Mouse (Mus musculus) adrenal gland, postnatal 14 days (tissue): ENCODE data around the gene Zfp54. TPM values are rescaled to one million over a fixed set of nuclear protein-coding genes. Genes with fewer than 3 reads are reported as not detected.
"Not testable (repeated sequence)": the region's sequence is repeated elsewhere in the genome, so short reads cannot be mapped to it uniquely, and the experiment has no call there.

Experiments used
- DNase-seq: peaks from one replicate; pipeline ENCODE4 v3.0.0; 2021; ENCODE audit warnings: mixed read lengths
- long read RNA-seq, 2 experiments: library from polyadenylated mRNA; stranded (forward); transcript quantifications; one replicate each; pipeline ENCODE4 v2.0.0; 2021
- total RNA-seq: library from RNA; stranded (reverse); gene quantifications from 2 replicates; pipeline ENCODE4 v1.2.3, GENCODE M21; 2021

Gene Zfp54
- 3.3 TPM in 2 replicates for total RNA-seq
- long read RNA-seq, experiment 1, partial matches to known transcripts: 0 of 2 reads
- long read RNA-seq, experiment 1, other reads (novel, unspliced or antisense): 0 of 2 reads
- long read RNA-seq, experiment 2, partial matches to known transcripts: 1 of 4 reads
- long read RNA-seq, experiment 2, other reads (novel, unspliced or antisense): 1 of 4 reads

DNA sequence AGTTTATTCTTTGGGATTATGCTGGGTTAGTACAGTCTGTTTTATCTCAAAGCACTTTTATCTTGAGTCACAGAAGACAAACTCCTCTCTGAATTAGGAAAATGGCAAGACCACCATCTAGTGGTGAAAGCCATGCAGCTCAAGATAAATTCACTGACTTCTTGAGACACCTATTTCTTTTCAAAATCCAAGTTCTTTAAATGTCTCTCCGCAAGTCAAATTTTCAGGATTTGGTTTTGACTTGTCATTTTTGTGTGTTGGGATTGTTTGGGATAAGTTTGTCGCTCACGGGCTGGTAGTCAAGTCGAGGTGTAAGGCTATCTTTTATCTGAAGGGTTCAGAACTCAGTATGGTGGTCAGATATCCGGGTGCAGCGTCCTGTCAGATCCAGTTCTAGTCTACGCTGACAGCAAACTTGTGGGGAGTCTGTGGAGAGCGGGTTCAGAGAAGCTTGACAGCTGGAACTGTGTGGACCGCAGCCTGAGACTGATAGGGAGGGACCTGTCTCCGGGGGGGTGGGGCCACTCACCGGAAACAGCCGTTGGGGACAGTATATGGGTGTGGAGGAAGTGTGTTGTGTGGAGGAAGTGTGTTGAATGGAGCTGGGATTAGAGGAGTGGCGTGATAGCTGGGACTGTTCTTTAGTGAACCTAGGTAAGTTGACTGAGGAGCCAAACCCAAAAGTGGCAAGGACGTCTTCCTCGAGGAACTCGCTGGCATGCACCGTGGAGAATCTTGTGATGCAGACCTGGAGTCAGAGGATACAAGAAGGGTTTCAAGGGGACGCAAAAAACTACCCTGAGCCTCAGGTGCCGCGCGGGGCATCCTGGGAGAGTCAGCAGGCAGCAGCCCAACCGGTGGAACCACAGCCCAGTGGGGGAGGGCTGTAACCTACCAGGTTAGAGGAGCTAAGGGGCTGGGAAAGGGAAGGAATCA is at the start of gene Zfp54:
TSS of gene Zfp54 (plus strand) at position 564 of the 936 bp plus-strand sequence.
- peak; percentile 86 for DNase-seq

DNA sequence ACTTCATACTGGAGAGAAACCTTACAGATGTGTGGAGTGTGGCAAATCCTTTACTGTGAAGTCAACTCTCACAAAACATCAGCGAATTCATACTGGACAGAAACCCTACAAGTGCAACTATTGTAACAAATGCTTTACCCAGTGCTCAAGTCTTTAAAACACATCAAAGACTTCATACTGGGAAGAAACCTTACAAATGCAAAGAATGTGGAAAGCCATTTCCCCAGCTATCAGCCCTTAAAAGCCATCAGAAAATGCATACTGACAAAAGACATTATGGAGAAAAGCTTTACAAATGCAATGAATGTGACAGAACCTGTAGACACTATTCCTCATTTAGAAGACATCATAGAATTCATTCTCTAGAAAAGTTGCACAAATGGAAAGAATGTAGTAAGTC is 47.7 kb upstream of the Zfp54 start:
- DNase-seq: no peak

DNA sequence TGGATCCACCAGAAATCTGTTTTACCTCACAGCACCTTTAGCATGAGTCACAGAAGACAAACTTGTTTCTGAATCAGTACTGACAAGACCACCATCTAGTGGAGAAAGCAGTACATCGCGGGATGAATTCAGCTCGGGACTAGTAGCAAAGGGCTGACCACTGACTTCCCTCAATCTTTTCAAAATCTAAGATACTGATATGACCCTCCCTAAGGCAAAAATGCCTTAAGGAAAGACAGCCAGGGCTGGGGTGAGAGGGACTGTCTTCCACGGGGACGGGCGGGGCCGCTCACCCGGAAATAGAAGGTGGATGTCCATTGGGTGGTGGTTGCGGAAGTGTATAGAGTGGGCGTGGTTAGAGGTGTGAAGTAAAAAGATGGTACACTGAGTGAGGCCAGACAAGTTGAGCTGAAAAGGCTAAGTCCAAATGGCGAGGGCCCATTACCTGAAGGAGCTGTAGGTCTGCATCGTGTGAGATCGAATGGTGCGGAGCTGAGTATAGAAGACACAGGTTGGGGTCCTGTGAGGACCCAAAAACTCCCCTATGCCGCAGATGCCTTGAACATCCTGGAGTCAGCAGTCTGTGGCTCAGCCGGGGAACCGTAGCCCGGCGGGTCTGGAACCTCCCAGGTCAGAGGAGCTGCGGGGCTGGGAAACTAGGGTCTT is 39.5 kb upstream of the Zfp54 start, which contains the start of gene Zfp677:
TSS of gene Zfp677 (plus strand) at position 358 of the 666 bp plus-strand sequence.
- peak; percentile 82 for DNase-seq

DNA sequence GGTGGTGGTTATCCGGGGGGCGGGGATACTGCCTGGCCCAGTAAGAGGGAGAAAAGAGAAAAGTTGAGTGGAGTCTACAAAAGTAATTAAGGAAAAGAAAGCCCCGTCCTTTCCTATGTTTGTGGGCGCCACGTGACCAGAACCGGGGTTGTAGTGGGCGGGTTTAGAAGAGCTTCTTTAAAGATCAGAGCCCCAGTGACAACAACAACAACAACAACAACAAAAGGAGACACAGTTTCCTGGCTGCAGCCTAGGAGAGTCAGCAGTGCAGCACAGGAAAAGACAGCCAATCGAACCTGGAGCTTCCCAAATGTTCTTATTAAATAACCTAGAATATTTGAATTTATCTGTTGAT is 39.0 kb upstream of the Zfp54 start:
- DNase-seq: peak; percentile 32

DNA sequence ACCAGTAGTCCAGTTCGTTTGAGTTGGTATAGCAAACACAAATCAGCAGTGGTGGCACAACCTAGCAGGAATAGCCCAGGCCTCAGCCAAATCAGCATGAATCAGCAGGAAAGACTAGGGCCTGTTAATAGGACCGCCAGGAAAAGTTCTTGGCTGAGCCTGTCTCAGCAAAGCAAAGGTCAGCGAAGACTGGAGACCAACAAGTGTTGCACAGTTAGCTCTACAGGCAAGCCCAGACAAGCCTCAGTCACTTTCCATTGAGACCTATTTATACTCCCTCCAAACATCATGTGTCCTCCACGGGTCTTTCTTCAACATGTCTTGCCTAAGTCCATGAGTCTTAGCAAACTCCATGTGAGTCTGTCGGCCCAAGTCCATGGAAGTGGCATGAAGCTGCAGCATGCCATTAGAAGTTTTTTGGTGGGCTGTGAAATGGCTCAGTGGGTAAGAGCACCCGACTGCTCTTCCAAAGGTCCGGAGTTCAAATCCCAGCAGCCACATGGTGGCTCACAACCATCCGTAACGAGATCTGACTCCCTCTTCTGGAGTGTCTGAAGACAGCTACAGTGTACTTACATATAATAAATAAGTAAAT is 15.9 kb downstream of the Zfp54 start:
- peak; percentile 8 for DNase-seq

DNA sequence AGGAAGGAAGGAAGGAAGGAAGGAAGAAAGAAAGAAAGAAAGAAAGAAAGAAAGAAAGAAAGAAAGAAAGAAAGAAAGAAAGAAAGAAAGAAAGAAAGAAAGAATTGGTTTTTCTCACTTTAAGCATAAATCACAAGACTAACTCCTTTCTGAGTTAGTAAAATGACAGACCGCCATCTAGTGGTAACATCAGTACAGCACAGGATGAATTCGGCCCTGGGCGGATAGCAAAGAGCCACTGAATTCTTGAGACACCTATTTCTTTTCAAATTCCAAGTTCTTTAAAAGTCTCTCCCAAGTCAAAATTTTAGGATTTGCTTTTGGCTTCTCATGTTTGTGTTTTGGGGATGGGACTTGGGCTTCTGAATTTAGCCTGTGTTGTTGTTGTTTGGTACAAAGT is 26.6 kb downstream of the Zfp54 start:
- DNase-seq: peak; percentile 75

DNA sequence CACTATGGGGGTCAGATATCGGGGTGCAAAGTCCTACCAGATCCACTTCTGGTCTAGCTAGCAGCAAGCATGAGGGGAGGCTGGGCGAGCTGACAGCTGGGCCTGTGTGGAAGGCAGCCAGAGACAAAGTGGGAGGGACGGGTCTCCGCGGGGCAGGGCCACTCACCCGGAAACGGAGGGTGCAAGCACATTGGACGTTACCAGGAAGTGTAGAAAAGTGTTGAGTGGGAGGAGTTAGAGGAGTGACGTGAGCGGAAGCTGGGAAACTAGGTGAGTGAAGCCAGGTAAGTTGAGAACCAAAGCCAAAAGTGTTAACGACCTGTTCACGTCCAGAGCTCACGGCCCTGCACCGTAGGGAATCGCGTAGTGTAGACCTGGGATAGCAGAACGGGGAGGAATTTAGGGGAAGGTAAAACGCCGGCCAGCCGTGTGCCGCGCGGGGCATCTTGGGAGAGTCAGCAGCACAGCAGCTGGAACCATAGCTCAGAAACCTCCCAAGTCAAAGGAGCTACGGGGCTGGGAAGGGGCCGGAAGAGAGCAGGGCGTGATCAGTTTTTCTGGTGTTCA is 27.2 kb downstream of the Zfp54 start, which contains the start of gene Zfp51:
TSS of gene Zfp51 (plus strand) at position 237 of the 567 bp plus-strand sequence.
- peak; percentile 96 for DNase-seq

DNA sequence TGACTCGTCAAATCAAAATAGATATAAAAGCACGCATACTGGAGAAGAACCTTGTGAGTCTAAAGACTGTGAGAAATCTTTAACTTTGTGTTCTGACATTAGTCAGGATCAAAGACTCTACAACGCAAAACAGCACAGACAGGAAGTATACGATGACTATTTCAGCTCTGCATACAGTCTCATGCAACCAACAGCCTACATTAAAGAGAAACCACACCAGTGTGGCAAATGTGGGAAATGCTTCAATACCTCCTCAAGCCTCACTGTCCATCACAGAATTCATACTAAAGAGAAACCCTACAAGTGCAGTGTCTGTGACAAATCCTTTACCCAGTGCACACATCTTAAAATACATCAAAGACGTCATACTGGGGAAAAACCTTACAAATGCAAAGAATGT is 40.5 kb downstream of the Zfp54 start:
- no peak for DNase-seq

DNA sequence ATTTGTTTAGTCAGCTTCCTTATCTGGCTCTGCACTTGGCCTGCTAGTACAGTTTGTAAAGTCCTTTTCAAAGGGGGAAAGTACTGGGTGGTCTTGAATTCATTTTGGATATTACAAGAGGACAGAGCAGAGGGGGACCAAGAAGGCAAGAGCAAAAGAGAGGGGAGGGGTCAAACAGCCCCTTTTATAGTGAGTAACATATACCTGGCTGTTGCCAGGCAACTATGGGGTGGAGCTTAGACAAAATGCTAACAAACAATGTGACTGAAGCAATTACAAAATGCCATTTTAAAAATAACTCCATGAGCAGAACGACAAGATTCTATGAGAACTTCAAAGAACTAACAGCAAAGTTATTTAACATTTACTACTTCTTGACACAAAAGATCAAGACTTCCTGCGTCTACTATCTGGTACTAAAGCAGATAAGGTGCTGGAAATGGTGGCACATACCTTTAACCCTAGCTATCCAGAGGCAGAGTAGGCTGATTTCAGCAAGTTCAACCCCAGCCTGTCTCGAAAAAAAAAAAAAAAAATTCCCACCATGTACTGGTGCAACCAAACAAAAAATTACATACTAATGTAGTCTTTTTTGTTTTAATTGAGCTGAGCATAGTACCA is 49.1 kb downstream of the Zfp54 start:
- no peak for DNase-seq

DNA sequence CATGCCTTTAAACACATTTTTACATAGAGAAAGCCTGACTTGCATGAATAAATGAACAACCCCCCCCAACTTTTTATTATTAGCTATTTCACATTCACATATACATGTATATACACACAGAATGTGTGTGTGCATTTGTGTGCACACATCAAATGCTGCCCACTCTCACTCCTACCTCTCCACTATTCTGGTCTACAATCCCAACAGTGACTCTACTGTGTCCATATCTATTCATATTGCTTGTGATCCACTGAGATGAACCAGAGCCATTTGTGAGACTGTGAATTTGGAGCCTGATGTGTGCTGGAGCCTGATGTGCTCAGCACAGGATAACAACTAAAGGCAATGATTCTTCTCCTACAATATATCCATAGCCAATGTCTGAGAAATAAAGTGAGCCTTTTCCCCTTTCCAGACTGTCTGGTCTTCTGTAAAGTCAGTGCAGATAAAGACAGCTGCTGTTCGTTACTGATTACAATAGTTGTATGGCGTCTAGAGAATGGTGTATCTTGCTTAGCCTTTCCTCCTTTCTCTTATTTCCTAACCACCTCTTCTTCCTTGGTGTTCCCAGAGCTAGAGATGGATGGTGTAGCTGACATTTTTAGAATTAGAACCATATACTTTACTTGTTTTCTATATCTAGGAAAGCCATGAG is 49.8 kb downstream of the Zfp54 start:
- DNase-seq: no peak

DNA sequence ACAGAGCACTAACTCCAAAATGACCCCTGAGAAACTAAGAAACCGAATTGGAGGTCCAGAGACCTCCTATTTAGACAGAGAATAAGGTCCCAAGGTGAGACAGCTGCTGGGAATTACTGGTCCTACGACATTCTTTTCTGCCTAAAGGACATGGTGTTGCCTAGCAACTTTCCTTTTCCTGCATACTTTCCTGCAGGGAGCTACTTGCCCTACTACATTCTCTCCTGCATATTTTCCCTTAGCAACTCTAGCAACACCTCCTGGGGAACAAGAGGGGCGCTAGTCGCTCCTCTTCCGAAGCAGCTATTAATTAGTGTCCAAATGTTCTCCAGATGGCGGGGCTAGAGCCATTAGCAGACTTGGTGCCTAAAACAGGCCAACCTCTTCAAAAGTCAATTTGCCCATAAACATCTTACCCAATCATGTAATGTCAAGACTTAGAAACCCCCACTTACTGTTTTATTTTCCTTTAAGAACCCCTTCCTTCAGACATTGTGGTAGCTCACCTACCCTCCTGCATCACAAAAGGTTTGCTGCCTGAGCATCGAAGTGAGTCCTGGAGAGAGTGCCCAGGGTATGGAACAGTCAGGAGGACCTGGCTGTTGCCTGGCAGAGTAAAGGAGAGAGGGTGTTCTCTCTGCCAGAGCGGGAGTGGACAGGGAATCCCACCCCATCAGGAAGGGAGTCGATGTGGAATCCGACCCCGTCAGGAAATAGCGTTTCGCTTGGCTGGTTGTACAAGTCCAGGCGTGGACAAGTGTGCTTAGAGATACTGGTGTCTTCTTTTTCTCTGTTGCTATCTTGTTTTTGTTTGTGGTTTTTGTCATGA is 50.5 kb downstream of the Zfp54 start:
- DNase-seq: no peak

DNA sequence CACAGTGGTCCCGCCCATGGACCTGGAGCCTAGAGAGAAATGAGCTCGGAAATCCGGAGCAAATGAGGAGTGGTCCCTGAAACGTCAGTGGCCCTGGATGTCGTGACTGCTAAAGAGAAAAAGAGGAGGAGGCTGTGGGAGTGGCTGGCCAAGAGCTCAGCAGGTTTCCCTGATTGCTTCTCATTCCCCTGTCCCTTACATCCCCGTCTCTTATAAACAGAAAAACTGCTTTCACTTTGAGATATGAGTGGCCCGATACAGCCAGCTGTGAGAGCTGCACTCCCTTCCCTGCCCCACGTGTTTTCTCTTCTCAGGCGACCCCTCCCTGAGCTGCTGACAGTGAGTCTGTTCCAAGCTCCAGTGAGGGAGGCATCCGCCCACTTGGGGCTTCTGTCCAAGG is 51.7 kb downstream of the Zfp54 start:
- not testable (repeated sequence) for DNase-seq

DNA sequence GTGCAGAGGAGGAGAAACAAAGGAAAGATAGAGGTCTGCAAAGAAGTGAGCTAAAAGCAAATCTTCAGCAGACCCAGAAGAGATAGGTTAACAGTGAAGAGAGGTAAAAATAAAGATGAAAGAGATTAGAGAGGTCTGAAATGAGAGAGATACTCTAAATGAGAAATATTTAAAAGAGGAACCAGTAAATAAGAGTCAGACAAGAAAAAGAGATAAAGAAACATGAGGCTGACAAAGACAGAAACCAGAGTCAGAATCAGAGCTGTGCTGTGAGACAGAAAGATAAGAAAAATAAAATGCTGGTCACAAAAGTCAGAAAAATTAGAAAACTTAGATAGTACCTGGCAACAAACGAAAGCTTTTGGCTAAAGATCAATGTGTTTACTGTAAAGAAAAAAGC is 52.3 kb downstream of the Zfp54 start:
- not testable (repeated sequence) for DNase-seq

DNA sequence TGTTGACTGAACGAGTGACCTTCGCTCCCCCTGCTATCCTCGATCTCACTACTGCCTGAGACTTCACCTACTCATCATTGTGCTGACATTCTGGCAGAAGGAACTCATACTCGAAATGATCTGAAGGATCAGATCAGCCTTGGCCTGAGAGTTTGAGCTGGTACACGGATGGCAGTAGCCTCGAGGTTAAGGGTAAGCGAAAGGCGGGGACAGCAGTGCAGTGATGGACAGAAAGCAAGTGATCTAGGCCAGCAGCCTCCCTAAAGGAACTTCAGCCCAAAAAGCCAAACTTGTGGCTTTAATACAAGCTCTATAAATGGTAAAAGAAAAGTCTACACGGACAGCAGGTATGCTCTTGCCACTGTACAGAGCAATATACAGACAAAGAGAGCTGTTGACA is 53.3 kb downstream of the Zfp54 start:
- DNase-seq: peak; percentile 47

DNA sequence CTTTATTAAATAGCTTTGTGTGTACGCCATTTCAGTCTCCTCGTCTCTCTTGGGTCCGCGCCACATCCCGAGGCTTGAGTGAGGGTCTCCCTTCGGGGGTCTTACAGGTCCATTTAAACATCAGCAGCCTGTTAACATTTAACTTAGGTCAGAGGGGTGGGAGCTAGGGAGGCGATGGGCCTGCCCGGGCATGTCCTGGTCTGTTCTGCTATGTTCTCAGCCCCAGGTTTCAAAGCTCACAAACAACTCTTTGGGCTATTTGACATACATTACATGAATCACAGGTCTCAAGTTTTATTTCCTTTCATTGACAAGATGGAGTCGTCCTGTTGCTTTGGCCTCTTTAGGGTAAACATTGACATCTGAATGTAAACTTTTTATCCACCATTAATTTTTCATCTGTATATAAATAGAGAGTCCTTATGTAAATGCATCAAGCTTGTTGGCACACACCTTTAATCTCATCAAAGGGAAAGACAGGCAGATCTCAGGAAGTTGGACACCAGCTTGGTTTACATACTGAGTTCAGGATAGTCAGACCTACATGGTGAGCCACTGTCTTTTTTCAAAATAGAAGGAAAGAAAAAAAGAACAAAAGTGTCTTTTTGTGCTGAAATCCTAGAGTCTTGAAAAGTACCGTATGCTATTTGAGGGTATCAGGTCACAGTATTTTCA is 55.2 kb downstream of the Zfp54 start:
- DNase-seq: not testable (repeated sequence)
